Mouse (Mus musculus) lung, postnatal 10 days (tissue): Measurements from ENCODE around the gene Eif1b.
"Not testable (repeated sequence)": the region's sequence is repeated elsewhere in the genome, so short reads cannot be mapped to it uniquely, and the experiment has no call there.

Experiments
- DNase-seq: peaks from one replicate; pipeline ENCODE4 v3.0.0; 2021

The Eif1b gene

DNA sequence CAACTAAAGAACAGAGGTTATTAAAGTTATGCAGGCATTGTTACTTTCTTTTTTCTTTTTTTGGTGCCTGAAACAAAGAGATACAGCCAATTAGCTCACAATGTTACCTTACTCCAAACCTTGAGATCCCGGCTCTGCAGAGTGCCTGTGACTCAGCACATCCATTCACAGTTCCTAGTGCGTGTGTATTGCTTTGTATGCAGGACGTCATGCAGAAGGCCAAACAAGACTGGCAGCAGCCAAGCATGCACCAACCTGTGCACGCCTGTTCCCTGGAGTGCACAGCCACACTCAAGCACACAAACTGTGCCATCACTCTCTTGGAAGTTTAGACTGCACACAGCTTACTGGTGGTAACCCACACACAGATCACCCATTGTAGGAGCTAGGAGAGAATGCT is 35.2 kb downstream of the Eif1b start:
- DNase-seq = no peak

DNA sequence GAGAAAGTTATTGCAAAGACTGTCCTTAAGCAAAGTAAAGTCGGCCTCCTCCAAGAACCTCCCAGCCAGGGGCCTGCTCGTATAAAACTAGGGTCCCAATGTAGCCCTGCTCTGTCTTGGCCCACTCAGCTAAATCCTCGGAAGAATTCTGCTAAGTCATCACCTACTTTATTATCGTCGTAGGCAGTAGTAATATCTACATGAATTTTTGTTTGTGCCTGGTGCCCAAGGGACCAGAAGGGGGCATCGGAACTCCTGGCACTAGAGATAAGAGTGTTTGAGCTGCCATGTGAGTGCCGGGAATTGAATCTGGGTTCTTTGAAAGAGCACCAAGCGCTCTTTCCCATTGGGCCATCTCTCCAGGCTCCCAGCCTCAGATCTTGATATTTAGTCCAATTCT is 35.9 kb downstream of the Eif1b start:
- no peak for DNase-seq

DNA sequence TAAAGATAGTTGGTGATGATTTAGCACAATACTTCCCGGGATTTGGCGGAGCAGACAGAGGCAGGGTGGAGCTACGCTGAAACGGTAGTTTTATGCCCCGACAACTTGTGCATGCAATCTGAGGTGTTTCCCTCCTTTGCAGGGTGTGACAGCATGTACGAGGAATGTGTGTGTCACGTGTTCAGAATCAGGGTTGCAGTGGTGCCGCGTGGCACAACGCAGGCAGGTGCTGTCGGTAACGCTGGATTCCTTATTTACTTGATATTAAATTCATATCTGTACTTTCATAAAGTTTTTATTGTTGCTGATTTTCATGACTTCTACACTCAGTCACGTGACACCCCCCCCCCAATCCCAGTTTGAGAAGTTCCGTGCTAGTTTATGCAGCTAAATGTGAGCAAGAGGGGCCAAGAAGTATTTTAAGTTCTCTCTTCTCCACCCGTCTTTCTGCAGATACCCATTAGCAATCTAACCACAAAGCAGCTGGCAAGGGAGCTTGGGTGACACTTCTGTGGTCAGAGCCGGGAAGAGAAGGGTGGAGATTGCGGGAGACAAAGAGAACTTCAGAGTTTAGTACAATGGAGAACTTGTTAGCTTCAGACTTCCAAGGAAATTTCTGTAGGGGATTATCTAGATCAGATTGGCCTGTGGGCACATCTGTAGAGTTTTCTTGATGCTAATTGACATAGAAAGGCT is 36.9 kb downstream of the Eif1b start:
- DNase-seq = no peak

DNA sequence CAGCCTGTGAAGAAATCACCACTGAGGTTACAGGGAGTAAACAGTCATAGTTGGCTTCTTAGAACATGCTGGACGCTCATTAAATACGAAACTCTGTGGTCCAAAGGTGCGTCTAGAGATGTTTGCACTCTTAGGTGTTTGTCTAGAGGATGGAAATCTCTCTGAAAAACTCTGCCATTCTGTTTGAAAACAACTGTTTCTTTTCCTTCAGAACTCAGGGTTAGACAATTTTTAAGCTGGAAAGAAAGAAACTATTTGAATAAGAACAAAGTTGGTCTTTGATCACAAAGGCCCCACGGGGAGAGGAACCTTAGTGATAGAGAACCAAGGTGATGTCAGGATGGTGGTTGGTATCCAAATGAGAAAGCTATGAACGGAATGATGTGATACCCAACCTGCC is 38.4 kb downstream of the Eif1b start:
- no peak for DNase-seq

DNA sequence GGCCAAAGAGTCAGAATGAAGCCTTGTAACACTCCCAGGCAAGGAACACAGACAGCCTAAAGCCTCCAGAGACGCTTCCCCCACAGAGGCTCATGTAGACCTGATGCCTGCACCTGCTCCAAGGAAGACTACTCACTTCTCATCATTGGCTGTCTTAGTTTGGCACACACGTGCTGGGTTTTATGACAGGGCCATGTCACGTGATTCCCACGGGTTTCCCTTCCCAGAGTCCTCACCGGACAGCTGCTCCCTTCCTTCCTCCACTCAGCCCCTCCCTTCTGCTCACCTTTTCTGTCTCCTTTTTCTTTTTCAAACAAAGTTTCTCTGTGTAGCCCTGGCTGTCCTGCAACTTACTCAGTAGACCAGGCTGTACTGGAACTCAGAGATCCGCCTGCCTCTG is 40.0 kb downstream of the Eif1b start:
- no peak for DNase-seq

DNA sequence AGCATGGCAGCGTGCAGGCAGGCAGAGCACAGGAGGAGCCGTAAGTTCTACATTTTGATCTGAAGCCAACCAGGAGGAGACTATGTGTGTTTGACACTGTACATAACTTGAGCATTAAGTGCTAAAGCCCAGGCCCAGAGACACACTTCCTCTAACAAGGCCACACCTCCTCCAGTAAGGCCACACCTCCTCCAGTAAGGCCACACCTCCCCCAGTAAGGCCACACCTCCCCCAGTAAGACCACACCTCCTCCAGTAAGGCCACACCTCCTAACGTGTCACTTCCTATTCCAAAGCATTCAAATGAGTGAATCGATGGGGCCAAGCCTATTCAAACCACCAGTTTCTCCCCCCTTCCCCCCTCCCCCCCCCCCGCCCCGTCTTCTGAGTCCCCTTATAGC is 40.7 kb downstream of the Eif1b start:
- no peak for DNase-seq

DNA sequence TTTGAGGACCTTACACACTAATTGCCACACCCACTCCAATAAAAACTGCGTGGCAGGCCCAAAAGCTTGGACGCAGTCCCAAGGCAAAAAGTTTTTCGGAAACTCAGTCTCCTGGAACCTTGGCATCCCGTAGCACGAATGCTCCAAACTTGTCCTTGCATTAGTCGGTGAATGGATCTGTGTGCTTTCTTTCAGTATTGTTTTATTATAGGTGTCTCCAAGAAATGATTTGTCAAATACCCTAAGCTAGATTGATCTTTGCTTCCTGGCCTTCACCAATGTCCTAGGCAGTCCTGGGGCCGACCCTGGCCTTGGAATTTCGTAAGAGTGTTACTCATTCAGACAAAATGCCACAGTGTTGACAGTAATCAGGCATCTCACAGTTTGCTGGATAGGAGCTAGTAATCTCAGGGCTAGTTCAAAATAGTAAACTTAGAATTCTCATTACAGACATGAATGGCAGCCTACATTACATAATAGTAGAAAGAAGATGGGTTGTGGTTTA is 41.5 kb downstream of the Eif1b start:
- not testable (repeated sequence) for DNase-seq

DNA sequence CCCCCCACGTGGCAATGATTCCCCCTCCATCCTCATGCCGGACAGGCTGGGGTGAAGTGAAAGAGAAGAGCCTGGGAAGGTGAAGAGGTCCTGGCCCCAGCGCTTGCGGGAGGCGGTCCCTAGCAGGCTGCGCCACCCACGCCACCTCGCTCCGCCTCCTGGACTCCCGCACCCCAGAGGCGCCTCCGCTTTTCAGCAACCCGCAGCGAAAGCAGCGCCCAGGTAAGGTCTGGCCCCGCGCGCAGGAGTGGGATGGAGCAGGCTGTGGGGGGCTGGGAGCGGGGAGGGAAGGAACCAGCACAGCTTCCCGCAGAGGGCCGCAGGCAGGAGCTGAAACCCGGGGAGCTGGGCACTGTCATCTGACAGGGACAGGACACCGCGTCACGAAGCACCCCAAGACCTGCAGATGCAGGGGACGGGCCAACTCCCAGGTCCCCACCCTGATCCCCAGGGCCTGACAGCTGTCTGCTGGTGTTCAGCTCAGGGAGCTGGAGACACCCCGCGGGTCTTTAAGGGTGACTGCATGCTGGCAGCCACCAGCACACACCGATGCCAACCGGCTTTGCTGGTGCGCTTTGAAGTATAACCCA is 47.7 kb downstream of the Eif1b start, which contains the start of gene Entpd3:
Gene Entpd3, plus strand, starts transcription at position 157 of the 590 bp plus-strand sequence.
- DNase-seq = no peak

DNA sequence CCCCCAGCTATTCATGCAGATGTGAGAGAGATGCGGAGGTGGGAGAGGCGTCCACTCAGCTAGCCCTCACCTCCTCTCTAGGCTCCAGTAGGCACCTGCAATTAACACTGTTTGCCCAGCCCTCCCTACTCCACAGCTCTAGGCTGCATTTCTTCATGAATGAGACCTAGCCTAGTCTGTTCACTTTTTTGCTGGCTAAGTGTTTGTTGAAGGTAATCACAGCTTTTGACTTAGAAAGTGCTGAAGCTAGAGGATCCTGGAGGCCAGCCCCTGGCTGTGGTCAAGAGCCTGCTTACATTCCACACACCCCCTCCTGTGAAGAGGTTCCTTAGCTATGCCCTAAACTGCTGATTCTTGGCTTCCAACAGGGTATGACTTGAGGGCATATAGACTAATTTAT is 49.4 kb downstream of the Eif1b start:
- peak; percentile 35 for DNase-seq

DNA sequence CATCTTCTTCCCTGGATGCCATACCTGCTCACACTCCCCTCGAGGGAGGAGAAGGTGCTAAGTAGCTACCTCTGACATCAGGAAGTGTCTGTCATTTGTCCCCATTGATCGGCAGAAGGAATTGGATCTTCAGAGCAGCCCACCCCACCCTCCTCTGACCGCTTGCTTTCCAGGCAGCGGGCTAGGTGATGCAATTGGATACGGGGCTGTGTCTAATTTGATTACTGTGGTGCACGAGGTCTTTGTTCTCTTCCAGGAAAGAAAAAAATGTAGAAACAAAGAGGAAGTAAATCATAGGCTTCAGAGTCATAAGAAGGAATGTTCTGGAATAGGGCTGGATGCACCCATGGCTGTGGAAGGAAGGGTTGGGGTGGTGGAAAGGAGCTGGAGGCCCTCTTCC is 50.2 kb downstream of the Eif1b start:
- DNase-seq = no peak
